In the genomic region with DNA sequence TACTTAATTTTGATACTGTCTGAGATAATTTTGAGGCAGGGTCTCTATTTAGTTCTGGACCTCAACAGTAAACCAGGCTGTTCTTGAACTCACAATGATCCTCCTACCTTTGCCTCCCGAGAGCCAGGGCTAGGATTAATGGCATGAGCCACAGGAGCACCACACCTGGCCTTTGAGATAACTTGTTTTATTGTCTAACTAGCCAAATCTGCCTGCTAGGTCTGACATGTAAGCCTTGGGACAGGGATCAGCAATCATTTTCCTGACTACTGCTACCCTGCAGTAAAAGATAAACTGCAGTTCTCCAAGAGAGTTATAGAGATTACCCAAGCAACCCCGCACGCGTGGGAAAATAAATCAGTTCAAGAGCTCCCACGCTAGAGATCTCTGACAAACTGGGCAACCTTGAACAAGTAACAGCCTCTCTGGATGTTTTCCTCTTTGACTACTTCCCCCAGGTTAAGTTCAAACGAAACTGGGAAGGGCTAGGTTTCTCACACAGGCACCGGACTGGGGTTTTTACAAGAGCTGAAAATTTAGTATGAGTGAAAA, we compare ENCODE assay signal across 8 mouse cellular contexts. TPM values are rescaled to one million over a fixed set of nuclear protein-coding genes. Genes with fewer than 3 reads are reported as not detected.
DNase-seq lines count a peak whose midpoint lies in the region; ATAC-seq and TF ChIP-seq lines count a peak whose summit lies in the region.

No protein-coding gene starts in this region.

- 3% methylated on average over 7 of the region's 7 CpGs for WGBS in kidney, postnatal 0 days
- WGBS in embryonic facial prominence, embryonic 12.5 days = 16% methylated on average over 7 of the region's 7 CpGs
- 3% methylated on average over 7 of the region's 7 CpGs for WGBS in intestine, embryonic 16.5 days
- 11% methylated on average over 7 of the region's 7 CpGs for WGBS in neural tube, embryonic 13.5 days

- DNase-seq in kidney, postnatal 0 days (ENCODE audit: low spot score) = no peak
- DNase-seq in kidney, adult 18-20 months = no peak
- DNase-seq in spleen, postnatal 36 days (ENCODE audit: low spot score in 2 of 2) = no peak
- no peak for DNase-seq in Muller cell, postnatal 12 days (ENCODE audit: inconsistent ontology term)

- peak overlapping the region; percentile 76 for H3K9ac ChIP-seq in kidney, postnatal 0 days (ENCODE audit: low read depth, low read length)
- H3K9ac ChIP-seq in embryonic facial prominence, embryonic 12.5 days = peak overlapping the region; percentile 78
- H3K9ac ChIP-seq in intestine, embryonic 16.5 days (ENCODE audit: low read depth, low read length) = peak overlapping the region; percentile 87
- H3K9ac ChIP-seq in neural tube, embryonic 13.5 days = peak overlapping the region; percentile 82

- H3K27me3 ChIP-seq in kidney, postnatal 0 days (ENCODE audit: insufficient read depth, low read length) = no peaks in the 10 kb centered on the region
- H3K27me3 ChIP-seq in embryonic facial prominence, embryonic 12.5 days = no peaks in the 10 kb centered on the region
- no peaks in the 10 kb centered on the region for H3K27me3 ChIP-seq in intestine, embryonic 16.5 days (replicated peaks; ENCODE audit: control insufficient read depth, insufficient read depth, low read length)
- H3K27me3 ChIP-seq in neural tube, embryonic 13.5 days = no peaks in the 10 kb centered on the region

- peak overlapping the region; percentile 67 for H3K4me3 ChIP-seq in kidney, postnatal 0 days (replicated peaks; ENCODE audit: low read depth, low read length)
- H3K4me3 ChIP-seq in embryonic facial prominence, embryonic 12.5 days = peak overlapping the region; percentile 57
- H3K4me3 ChIP-seq in intestine, embryonic 16.5 days (ENCODE audit: low read length) = peak overlapping the region; percentile 66
- H3K4me3 ChIP-seq in neural tube, embryonic 13.5 days = peak overlapping the region; percentile 67

- no peak for TF ChIP-seq CTCF in kidney, postnatal 0 days (IDR thresholded peaks at IDR 0.05; ENCODE audit: low read depth)

- no peaks in the 10 kb centered on the region for H3K9me3 ChIP-seq in kidney, postnatal 0 days (replicated peaks; ENCODE audit: low read length)
- H3K9me3 ChIP-seq in embryonic facial prominence, embryonic 12.5 days = no peaks in the 10 kb centered on the region
- no peaks in the 10 kb centered on the region for H3K9me3 ChIP-seq in intestine, embryonic 16.5 days (ENCODE audit: control insufficient read depth, low read length)
- H3K9me3 ChIP-seq in neural tube, embryonic 13.5 days = no peaks in the 10 kb centered on the region

- peak overlapping the region; percentile 90 for H3K27ac ChIP-seq in kidney, postnatal 0 days
- H3K27ac ChIP-seq in embryonic facial prominence, embryonic 12.5 days = peak overlapping the region; percentile 67
- H3K27ac ChIP-seq in intestine, embryonic 16.5 days (ENCODE audit: low read length) = peak overlapping the region; percentile 96
- peak overlapping the region; percentile 70; the same call in 1 of the 2 replicates for H3K27ac ChIP-seq in neural tube, embryonic 13.5 days (replicated peaks)

- no peak for ATAC-seq in kidney, postnatal 0 days (replicated peaks; ENCODE audit: low FRiP score, low read depth)
- ATAC-seq in embryonic facial prominence, embryonic 12.5 days (ENCODE audit: insufficient number of reproducible peaks, insufficient read depth, low FRiP score, low TSS enrichment) = no peak
- ATAC-seq in intestine, embryonic 16.5 days = 0 out of 2 replicates have a peak, but pooled peaks have one; percentile 0
- ATAC-seq in neural tube, embryonic 13.5 days (ENCODE audit: low read depth) = no peak
- ATAC-seq in inflammation-experienced regulatory T-cells, adult 6 months = no peak

- H3K4me1 ChIP-seq in kidney, postnatal 0 days (replicated peaks; ENCODE audit: insufficient read depth, low read length) = no peaks in the 10 kb centered on the region; the same call in 1 of the 2 replicates
- peaks cover 15% of the 10 kb centered on the region; the same call in 1 of the 2 replicates for H3K4me1 ChIP-seq in embryonic facial prominence, embryonic 12.5 days
- peaks cover 20% of the 10 kb centered on the region for H3K4me1 ChIP-seq in intestine, embryonic 16.5 days (ENCODE audit: control insufficient read depth, insufficient read depth, low read length)
- H3K4me1 ChIP-seq in neural tube, embryonic 13.5 days (replicated peaks) = peaks cover 28% of the 10 kb centered on the region

- H3K36me3 ChIP-seq in kidney, postnatal 0 days (ENCODE audit: insufficient read depth, low read length) = no peaks in the 10 kb centered on the region
- H3K36me3 ChIP-seq in embryonic facial prominence, embryonic 12.5 days = 0 out of 2 replicates have a peak, but pooled peaks cover 4% of the 10 kb centered on the region
- H3K36me3 ChIP-seq in intestine, embryonic 16.5 days (ENCODE audit: control insufficient read depth, insufficient read depth, low read length) = 0 out of 2 replicates have a peak, but pooled peaks cover 3% of the 10 kb centered on the region
- H3K36me3 ChIP-seq in neural tube, embryonic 13.5 days = peaks cover 5% of the 10 kb centered on the region; the same call in 1 of the 2 replicates

- H3K4me2 ChIP-seq in kidney, postnatal 0 days (ENCODE audit: low read length) = peak overlapping the region; percentile 75
- peak overlapping the region; percentile 64 for H3K4me2 ChIP-seq in embryonic facial prominence, embryonic 12.5 days (replicated peaks)
- H3K4me2 ChIP-seq in intestine, embryonic 16.5 days (ENCODE audit: low read depth, low read length) = peak overlapping the region; percentile 64
- H3K4me2 ChIP-seq in neural tube, embryonic 13.5 days = peak overlapping the region; percentile 91

RNA-seq across cellular contexts. Expression of a gene that starts 0.7 kb away (rescaled TPM):
- 19.9 and 21.7 TPM in 2 replicates for polyA plus RNA-seq in kidney, postnatal 0 days (2015; fragmentation: Nextera tagmentation; extraction: Ambion mirVana)
- 18.3 and 19.6 TPM in 2 replicates for polyA plus RNA-seq in embryonic facial prominence, embryonic 12.5 days (2016; fragmentation: Nextera tagmentation; extraction: Ambion mirVana)
- polyA plus RNA-seq in intestine, embryonic 16.5 days (2015; fragmentation: Nextera tagmentation; extraction: Ambion mirVana) = 18.3 and 19.6 TPM in 2 replicates
- polyA plus RNA-seq in neural tube, embryonic 13.5 days (2015; fragmentation: Nextera tagmentation; extraction: Ambion mirVana) = 17.1 and 22.9 TPM in 2 replicates
- 1 to 10 TPM; 5.2 to 9.7 (median 6.4) TPM for polyA plus RNA-seq in inflammation-experienced regulatory T-cells, adult 6 months (2017; shearing (Covaris generic))

RNA-seq across cellular contexts. Expression of a gene that starts 5.2 kb away (rescaled TPM):
- 0.45 and 1.0 TPM in 2 replicates for polyA plus RNA-seq in kidney, postnatal 0 days (2015; fragmentation: Nextera tagmentation; extraction: Ambion mirVana)
- 31.7 and 40.6 TPM in 2 replicates for polyA plus RNA-seq in embryonic facial prominence, embryonic 12.5 days (2016; fragmentation: Nextera tagmentation; extraction: Ambion mirVana)
- polyA plus RNA-seq in intestine, embryonic 16.5 days (2015; fragmentation: Nextera tagmentation; extraction: Ambion mirVana) = 3.2 and 3.9 TPM in 2 replicates
- polyA plus RNA-seq in neural tube, embryonic 13.5 days (2015; fragmentation: Nextera tagmentation; extraction: Ambion mirVana) = 9.3 and 25.7 TPM in 2 replicates
- not detected for polyA plus RNA-seq in inflammation-experienced regulatory T-cells, adult 6 months (2017; shearing (Covaris generic))

RNA-seq across cellular contexts. Expression of a gene that starts 15.2 kb away (rescaled TPM):
- polyA plus RNA-seq in kidney, postnatal 0 days (2015; fragmentation: Nextera tagmentation; extraction: Ambion mirVana) = 132 and 156 TPM in 2 replicates
- 472 and 488 TPM in 2 replicates for polyA plus RNA-seq in embryonic facial prominence, embryonic 12.5 days (2016; fragmentation: Nextera tagmentation; extraction: Ambion mirVana)
- 360 and 426 TPM in 2 replicates for polyA plus RNA-seq in intestine, embryonic 16.5 days (2015; fragmentation: Nextera tagmentation; extraction: Ambion mirVana)
- polyA plus RNA-seq in neural tube, embryonic 13.5 days (2015; fragmentation: Nextera tagmentation; extraction: Ambion mirVana) = 80.8 and 108 TPM in 2 replicates
- polyA plus RNA-seq in inflammation-experienced regulatory T-cells, adult 6 months (2017; shearing (Covaris generic)) = 100 to 1,000 TPM in 1 of 3 experiments, 10 to 100 TPM in 1, 1 to 10 TPM in 1; 7.9 to 171 (median 15.0) TPM

RNA-seq across cellular contexts. Expression of a gene that starts 19.7 kb away (rescaled TPM):
- 28.7 and 33.2 TPM in 2 replicates for polyA plus RNA-seq in kidney, postnatal 0 days (2015; fragmentation: Nextera tagmentation; extraction: Ambion mirVana)
- 16.8 and 16.9 TPM in 2 replicates for polyA plus RNA-seq in embryonic facial prominence, embryonic 12.5 days (2016; fragmentation: Nextera tagmentation; extraction: Ambion mirVana)
- 37.5 and 39.5 TPM in 2 replicates for polyA plus RNA-seq in intestine, embryonic 16.5 days (2015; fragmentation: Nextera tagmentation; extraction: Ambion mirVana)
- polyA plus RNA-seq in neural tube, embryonic 13.5 days (2015; fragmentation: Nextera tagmentation; extraction: Ambion mirVana) = 20.3 and 21.5 TPM in 2 replicates
- 10 to 100 TPM; 34.5 to 45.6 (median 39.3) TPM for polyA plus RNA-seq in inflammation-experienced regulatory T-cells, adult 6 months (2017; shearing (Covaris generic))

RNA-seq across cellular contexts. Expression of a gene that starts 20.0 kb away (rescaled TPM):
- 5.2 and 5.4 TPM in 2 replicates for polyA plus RNA-seq in kidney, postnatal 0 days (2015; fragmentation: Nextera tagmentation; extraction: Ambion mirVana)
- 9.0 and 9.5 TPM in 2 replicates for polyA plus RNA-seq in embryonic facial prominence, embryonic 12.5 days (2016; fragmentation: Nextera tagmentation; extraction: Ambion mirVana)
- polyA plus RNA-seq in intestine, embryonic 16.5 days (2015; fragmentation: Nextera tagmentation; extraction: Ambion mirVana) = 9.3 and 10.3 TPM in 2 replicates
- 14.2 and 16.7 TPM in 2 replicates for polyA plus RNA-seq in neural tube, embryonic 13.5 days (2015; fragmentation: Nextera tagmentation; extraction: Ambion mirVana)
- 1 to 10 TPM; 3.7 to 6.1 (median 4.8) TPM for polyA plus RNA-seq in inflammation-experienced regulatory T-cells, adult 6 months (2017; shearing (Covaris generic))
